Mouse (Mus musculus) Patski (cell line): ENCODE data around the gene Lemd2. TPM values are rescaled to one million over a fixed set of nuclear protein-coding genes. Genes with fewer than 3 reads are reported as not detected.

Experiments
- ATAC-seq: fragments of 100-300 bp; one replicate; pipeline ENCODE4 v1.8.0; 2021
- CTCF ChIA-PET: fragments of 350-600 bp; sonication (Branson Sonifier 250); formaldehyde crosslinking; loops from one replicate; lab custom pipeline; 2022; ENCODE audit warnings: inconsistent platforms; lab: Charles Lee
- POLR2A ChIA-PET: fragments of 350-600 bp; sonication (Branson Sonifier 250); formaldehyde crosslinking; loops from one replicate; lab custom pipeline; 2022; ENCODE audit warnings: antibody characterized with exemption, inconsistent platforms; lab: Charles Lee
- DNase-seq: peaks from one replicate; pipeline ENCODE4 v3.0.0-alpha.2; 2011; ENCODE audit warnings: low read depth, low spot score
- H3K27me3 ChIP-seq: fragments of 371-371 bp; one replicate; pipeline ENCODE4 v1.5.1; 2021
- CTCF ChIP-seq: fragments of 100-300 bp; IDR thresholded peaks from one replicate; pipeline ENCODE4 v1.5.1; 2021
- in situ Hi-C: fragments of 300-500 bp; cut with MboI; formaldehyde crosslinking; loops from 3 replicates; pipeline ENCODE4 v1.11.1; 2018; ENCODE audit warnings: low pct_unique_long_range_greater_than_20kb, mixed read lengths
- polyA plus RNA-seq: library from polyadenylated mRNA; unstranded; gene quantifications from one replicate; pipeline ENCODE4 v1.2.3, GENCODE M21; 2021

Gene Lemd2
- polyA plus RNA-seq, 1 experiment from 2014 or later = 104 TPM

DNA sequence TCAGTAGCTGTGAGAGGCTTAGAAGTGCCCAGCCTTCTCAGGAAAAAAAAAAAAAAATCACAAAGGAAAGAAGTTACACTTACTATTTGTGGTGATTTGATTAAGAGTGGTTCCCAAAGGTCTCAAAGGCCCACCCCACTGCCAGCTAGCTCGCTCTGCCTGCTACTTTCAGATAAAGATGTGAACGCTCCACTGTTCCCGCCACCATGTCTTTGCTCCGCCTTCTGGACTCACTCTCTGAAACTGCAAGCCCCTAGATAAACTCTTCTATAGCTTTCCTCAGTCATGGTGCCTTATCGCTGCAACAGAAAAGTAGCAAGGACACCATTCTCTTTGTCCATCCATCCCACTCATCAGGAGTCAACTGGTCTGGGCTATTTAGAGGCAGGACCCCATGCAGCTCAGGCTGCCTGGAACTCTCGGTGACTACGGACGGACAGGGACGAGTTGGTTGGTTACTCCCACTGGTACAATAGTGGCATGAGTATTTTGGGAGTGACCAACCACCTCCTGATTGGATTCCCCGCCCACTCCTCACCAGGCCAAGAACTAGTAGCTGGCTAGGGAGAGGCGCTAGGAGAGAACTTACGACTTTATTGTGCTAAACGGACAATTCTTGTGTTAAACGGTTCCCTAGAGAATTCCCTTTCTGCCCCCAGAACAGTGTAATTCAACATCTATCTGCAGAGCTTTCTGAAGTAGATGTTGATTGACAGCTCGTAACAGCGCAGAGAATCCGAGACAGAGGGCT, 25.7 kb downstream of the Lemd2 start:
- TF ChIP-seq CTCF = no peak
- ChIA-PET CTCF (interaction anchor here (1.1 to 1.9 kb wide), 3 partner anchors 10 to 45 kb away, joined by 3 to 6 read pairs (median 4); partner anchors contain the start of gene Uqcc2), POLR2A (no interaction called here)
- no peaks in the 10 kb centered on the region for H3K27me3 ChIP-seq
- no peak for DNase-seq
- ATAC-seq = no peak
- in situ Hi-C loops = no loop called here

DNA sequence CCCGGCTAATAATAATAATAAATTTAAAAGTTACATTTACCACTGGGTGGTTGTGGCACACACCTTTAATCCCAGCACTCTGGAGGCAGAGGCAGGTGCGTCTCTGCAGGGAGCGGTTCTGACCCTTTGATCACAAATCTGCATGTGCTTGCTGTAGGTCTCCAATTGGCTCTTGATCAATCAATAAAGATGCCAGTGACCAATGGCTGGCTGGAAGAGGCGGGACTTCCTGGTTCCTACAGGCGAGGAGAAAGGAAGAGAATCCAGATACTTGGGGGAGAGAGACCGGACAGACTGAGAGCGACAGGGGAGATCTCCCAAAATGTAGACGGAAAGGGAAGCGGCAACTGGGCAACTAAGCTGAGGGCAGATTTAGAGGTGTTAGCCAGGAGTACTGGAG, 26.2 kb downstream of the Lemd2 start:
- no peak for TF ChIP-seq CTCF
- no peaks in the 10 kb centered on the region for H3K27me3 ChIP-seq
- DNase-seq = no peak
- no peak for ATAC-seq
- in situ Hi-C loops = no loop called here
- CTCF ChIA-PET = interaction anchor here (1.3 to 1.9 kb wide), 2 partner anchors 13 to 45 kb away, joined by 4 to 6 read pairs; partner anchors contain the start of gene Uqcc2
- POLR2A ChIA-PET = no interaction called here

DNA sequence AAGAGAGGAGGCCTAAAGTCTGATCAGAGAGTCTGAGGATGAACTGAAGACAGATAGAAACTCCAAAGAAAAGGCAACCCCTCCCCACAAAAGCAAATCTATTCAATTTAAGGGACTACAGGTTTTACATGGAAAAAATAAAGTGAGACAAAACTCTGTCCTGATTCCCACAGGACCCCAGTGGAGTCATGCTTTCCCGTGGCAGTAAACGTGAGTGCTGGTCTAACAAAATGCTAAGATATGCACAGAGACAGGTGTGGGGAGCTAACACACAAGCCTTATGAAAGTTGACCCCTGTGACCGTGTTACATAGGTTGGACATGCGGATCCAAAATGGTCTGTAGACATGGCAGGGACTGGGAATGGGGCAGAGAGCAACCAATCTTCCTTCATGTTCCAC, 27.5 kb downstream of the Lemd2 start:
- in situ Hi-C loops = no loop called here
- DNase-seq (no peak), ATAC-seq (no peak)
- H3K27me3 ChIP-seq = no peaks in the 10 kb centered on the region
- POLR2A ChIA-PET = no interaction called here
- no peak for TF ChIP-seq CTCF
- CTCF ChIA-PET = interaction anchor here (2.0 kb wide), 1 partner anchor 43 kb away, joined by 5 read pairs; the partner anchor contains the start of gene Uqcc2

DNA sequence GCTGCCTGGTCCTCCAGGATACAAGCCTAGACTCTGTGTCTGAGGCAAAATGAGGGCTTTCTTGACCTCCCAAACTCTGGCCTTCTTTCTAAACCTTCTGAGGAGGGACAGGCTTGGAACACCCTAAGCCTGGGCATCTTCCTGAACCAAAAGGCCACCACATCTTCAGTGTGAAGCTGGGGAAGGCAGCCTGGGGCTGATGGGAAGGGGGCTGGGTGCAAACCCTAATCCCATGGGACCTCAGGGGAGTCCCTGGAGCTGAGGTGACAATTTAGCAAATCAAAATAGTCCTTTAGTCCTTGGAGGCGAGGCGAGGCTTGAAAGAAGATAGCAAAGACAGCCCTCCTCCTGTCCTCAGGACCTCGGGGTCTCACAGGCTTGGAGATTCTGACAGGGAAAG, 28.0 kb downstream of the Lemd2 start:
- TF ChIP-seq CTCF = no peak
- ATAC-seq (no peak), DNase-seq (no peak)
- in situ Hi-C loops = no loop called here
- CTCF ChIA-PET = interaction anchor here (0.9 to 2.0 kb wide), 2 partner anchors 13 to 43 kb away, joined by 4 to 5 read pairs; partner anchors contain the start of gene Uqcc2
- POLR2A ChIA-PET = no interaction called here
- no peaks in the 10 kb centered on the region for H3K27me3 ChIP-seq

DNA sequence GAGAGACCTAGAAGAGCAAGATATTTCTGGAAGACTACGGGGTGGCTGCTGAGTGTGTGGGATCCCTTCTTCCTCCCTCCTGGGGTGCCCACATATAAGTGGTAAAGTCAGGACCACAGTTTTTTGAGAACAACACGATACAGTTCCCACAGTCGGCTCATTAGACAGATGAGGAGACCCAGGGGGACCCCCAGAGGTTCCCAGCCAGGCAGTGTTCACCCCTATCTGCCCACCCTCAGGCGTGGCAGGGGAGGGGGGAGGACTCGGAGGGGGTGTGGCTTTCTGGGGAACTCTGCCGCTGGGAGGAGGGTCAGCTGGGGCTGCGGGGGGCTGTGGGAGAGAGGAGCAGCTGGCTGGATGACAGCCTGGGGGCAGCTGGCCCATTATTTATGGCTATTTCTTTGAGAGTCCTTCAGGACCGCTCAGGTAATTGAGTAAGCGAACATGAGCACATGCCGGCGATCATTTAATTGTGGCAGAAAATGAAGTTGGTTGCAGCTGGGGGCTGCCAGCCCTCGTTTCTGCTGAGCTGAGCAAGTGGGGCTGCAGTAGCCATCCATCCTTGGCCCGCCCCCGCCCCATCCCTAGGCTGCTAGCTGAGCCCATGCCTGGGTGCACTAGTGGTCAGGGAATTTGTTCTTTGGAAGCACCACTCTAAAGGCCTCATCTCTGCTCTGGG, 28.9 kb downstream of the Lemd2 start:
- no peak for TF ChIP-seq CTCF
- CTCF ChIA-PET = interaction anchor here (0.9 to 2.0 kb wide), 2 partner anchors 14 to 42 kb away, joined by 4 to 5 read pairs; partner anchors contain the start of gene Uqcc2
- POLR2A ChIA-PET = no interaction called here
- in situ Hi-C loops = no loop called here
- DNase-seq = no peak
- no peak for ATAC-seq
- H3K27me3 ChIP-seq = no peaks in the 10 kb centered on the region

DNA sequence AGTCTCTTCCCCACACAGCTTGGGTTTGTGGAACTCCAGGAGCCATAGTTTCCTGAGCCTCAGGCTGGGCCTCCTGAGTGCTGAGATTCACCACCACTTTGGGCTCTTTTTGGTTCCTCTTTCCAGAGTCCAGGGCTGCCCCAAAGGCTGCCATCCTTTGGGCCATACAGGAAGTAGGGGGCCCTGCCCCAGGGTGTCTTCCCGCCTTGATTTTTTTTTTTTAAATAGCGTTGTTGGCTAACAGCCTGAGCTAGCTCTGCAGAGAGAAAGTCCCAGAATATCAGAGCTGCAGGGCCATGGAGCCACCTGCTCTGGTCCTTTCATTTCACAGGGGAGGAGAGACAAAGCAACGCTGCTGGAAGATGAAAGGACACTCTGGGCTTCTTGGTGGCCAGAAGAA, 30.6 kb downstream of the Lemd2 start:
- no peak for TF ChIP-seq CTCF
- POLR2A ChIA-PET = no interaction called here
- DNase-seq (no peak), ATAC-seq (no peak)
- in situ Hi-C loops = no loop called here
- CTCF ChIA-PET = interaction anchor here (1.5 kb wide), 1 partner anchor 16 kb away, joined by 4 read pairs; no protein-coding TSS in a partner anchor
- no peaks in the 10 kb centered on the region for H3K27me3 ChIP-seq

DNA sequence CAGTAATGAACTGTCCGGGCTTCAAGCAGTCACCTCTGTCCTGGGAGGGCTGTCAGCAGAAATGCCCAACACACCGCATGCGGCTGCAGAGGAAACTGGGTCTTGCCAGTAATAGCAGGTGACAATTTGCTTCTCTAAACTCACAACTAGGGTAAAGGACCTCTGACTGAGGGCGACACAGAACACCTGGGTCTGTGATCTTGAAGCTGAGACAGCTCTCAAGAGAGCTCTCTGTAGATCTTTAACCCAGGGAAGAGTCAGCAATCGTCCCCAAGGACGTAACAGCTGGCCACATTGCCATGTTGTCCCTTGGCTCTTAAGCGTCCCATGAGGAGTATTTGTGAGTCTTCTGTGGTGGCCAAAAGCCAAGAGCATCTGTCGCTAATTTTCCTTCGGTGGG, 31.8 kb downstream of the Lemd2 start:
- ATAC-seq (no peak), DNase-seq (no peak)
- no peak for TF ChIP-seq CTCF
- in situ Hi-C loops = no loop called here
- CTCF ChIA-PET = no interaction called here
- POLR2A ChIA-PET = no interaction called here
- no peaks in the 10 kb centered on the region for H3K27me3 ChIP-seq

DNA sequence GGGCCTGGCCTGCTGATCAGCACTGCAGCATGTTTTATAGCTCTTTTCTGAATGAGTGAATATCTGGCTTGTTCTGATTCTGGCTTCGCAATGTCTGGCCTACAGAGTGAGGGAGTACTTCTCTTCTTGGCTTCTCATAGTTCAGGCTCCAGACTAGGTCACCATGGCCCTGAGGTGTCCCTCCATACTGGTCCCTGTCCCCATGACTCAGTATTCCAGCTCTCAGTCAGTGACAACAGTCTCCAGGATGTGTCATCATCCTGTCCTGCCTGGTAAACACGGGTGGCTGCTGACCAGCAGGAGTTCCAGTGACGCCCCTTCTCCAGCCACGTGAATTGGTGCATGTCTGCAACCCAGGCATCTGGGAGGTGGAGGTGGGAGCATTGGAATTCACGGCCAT, 33.1 kb downstream of the Lemd2 start:
- ATAC-seq (no peak), DNase-seq (no peak)
- POLR2A ChIA-PET = no interaction called here
- in situ Hi-C loops = no loop called here
- no peak for TF ChIP-seq CTCF
- CTCF ChIA-PET = interaction anchor here (1.3 to 3.0 kb wide), 3 partner anchors 9 to 19 kb away, joined by 4 to 9 read pairs (median 4); no protein-coding TSS in a partner anchor
- H3K27me3 ChIP-seq = no peaks in the 10 kb centered on the region

DNA sequence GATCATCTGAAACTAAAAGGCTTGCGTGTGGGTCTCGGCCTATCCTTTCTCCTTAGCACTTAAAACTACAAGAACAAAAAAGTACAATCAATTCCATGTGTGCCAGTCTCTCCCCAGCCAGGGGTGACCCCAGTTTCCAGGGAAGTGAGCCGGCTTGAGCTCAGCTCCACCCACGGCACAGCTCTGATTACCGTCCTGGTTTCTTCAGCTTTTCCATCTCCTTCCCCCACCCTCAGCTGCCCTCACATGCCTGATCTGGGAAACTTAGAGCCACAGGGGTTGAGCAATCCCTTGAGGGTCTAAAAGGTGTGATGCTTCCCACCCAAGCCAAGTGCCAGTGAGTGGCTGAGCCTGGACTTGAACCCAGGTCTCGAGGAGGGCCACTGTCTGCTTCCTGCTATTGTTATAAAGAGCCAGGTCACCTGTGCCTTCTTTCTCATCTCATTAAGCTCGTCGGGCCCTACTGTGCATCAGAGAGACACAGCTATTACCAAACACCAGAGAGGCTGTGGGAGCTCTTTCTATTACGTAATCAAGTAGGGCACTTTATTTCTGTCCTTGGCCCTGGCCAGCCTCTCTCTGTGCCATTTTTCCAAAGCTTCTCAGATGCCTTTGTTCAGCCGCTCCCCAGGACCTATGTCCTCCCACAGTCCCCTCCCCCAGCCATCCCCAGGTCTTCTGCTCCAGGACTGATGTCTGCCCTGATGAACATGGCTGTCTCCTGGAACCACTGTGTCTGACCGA, 34.1 kb downstream of the Lemd2 start:
- CTCF ChIA-PET = interaction anchor here (0.9 to 3.0 kb wide), 7 partner anchors 10 to 28 kb away, joined by 3 to 9 read pairs (median 4); no protein-coding TSS in a partner anchor

DNA sequence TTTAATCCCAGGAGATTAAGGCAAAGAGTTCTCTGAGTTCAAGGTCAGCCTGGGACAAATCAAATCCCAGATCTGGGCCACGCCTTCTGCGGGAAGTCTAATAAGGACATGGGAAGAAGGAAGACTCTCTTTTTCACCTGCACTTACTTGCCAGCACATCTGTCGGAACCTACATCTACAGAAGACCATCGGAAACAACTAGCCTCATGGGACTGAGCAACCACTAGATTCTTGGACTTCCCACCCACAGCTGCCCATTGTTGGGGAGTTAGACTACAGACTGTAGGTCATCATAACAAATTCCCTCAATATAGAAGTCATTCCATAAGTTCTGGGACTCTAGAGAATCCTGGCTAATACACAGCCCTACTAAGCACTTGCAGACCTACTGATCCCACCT, 35.7 kb downstream of the Lemd2 start:
- TF ChIP-seq CTCF = no peak
- H3K27me3 ChIP-seq = no peaks in the 10 kb centered on the region
- ChIA-PET CTCF (interaction anchor here (1.5 to 3.0 kb wide), 2 partner anchors 10 to 22 kb away, joined by 3 to 9 read pairs; no protein-coding TSS in a partner anchor), POLR2A (no interaction called here)
- in situ Hi-C loops = no loop called here
- ATAC-seq = no peak
- no peak for DNase-seq

More for the DNA sequence above, 34.1 kb downstream of the Lemd2 start:
- POLR2A ChIA-PET = no interaction called here
- DNase-seq (no peak), ATAC-seq (no peak)
- H3K27me3 ChIP-seq = no peaks in the 10 kb centered on the region
- no peak for TF ChIP-seq CTCF
- in situ Hi-C loops = no loop called here
